Mouse (Mus musculus) CH12.LX (cell line): ENCODE measurements around the gene Gm42715.

ENCODE experiments used
- E2F4 ChIP-seq: IDR thresholded peaks from 2 replicates; pipeline ENCODE4 v1.6.1; 2011; ENCODE audit warnings: low read depth, low read length, improper control_type of control experiment; ENCODE audit not compliant: insufficient replicate concordance
- SMC3 ChIP-seq: IDR thresholded peaks from 2 replicates; pipeline ENCODE4 v1.6.1; 2011; ENCODE audit warnings: low read depth, low read length, improper control_type of control experiment
- USF2 ChIP-seq: conservative IDR thresholded peaks from 2 replicates; pipeline ENCODE4 v1.6.1; 2011; ENCODE audit warnings: low read depth, low read length, improper control_type of control experiment

DNA sequence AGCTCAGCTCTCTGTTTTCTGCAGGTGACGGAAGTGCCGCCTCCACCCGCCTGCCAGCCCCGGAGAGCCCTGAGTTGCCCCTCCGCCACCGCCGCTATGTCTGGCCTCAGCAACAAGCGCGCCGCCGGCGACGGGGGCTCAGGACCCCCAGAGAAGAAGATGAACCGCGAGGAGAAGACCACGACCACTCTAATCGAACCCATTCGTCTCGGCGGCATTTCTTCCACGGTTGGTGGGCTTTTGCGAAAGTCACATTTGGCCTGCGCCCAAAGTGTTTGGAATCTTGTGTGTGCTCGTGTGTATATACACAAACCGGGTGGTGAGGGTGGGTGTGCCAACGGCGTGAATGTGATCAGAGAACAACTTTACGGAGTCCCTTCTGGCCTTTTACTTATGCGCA is 69.5 kb downstream of the Gm42715 start:
- no peak for TF ChIP-seq USF2
- no peak for TF ChIP-seq SMC3
- TF ChIP-seq E2F4 = no peak
